In genomic region chr2:26594461-26594933, GRCm38 (mm10) we compare ENCODE assay signal across 17 mouse cellular contexts. TPM values are rescaled to one million over a fixed set of nuclear protein-coding genes. Genes with fewer than 3 reads are reported as not detected.
DNase-seq lines count a peak whose midpoint lies in the region; ATAC-seq and TF ChIP-seq lines count a peak whose summit lies in the region.
"Had no signal": no experiment of that assay in that cellular context is flagged by ENCODE, and none has a peak within 500 bp of the region (broad histone marks: within the 10 kb centered on the region; RNA-seq: fewer than 3 reads in every experiment).

No protein-coding gene starts in this region.

- H3K4me1 ChIP-seq in heart, embryonic 14.5 days (ENCODE audit: control insufficient read depth in 2 of 2, insufficient read depth in 2 of 2, low read length in 2 of 2): no peaks in the 10 kb centered on the region
- no peaks in the 10 kb centered on the region for H3K4me1 ChIP-seq in lung, embryonic 14.5 days (ENCODE audit: insufficient read depth)
- H3K4me1 ChIP-seq in liver, embryonic 13.5 days (replicated peaks): peaks cover 36% of the 10 kb centered on the region
- H3K4me1 ChIP-seq in stomach, postnatal 0 days (replicated peaks; ENCODE audit: control insufficient read depth, insufficient read depth): no peaks in the 10 kb centered on the region
- H3K4me1 ChIP-seq: neural tube, embryonic 12.5 days had no signal

- peak; percentile 3; the same call in 1 of the 2 replicates for ATAC-seq in heart, embryonic 14.5 days (ENCODE audit: insufficient number of reproducible peaks, insufficient read depth, low FRiP score, low read depth)
- ATAC-seq in lung, embryonic 14.5 days (ENCODE audit: insufficient read depth): peak; percentile 19
- ATAC-seq in liver, embryonic 13.5 days (ENCODE audit: low read depth): peak; percentile 31; the same call in 1 of the 2 replicates
- 0 out of 2 replicates have a peak, but pooled peaks have one; percentile 1 for ATAC-seq in stomach, postnatal 0 days (ENCODE audit: low FRiP score, low TSS enrichment)
- ATAC-seq: forebrain, embryonic 14.5 days had no signal

- H3K9ac ChIP-seq in heart, embryonic 14.5 days (ENCODE audit: low read length): no peak overlapping the region
- H3K9ac ChIP-seq in lung, embryonic 14.5 days: no peak overlapping the region
- no peak overlapping the region for H3K9ac ChIP-seq in liver, embryonic 13.5 days
- no peak overlapping the region for H3K9ac ChIP-seq in stomach, postnatal 0 days (ENCODE audit: low read length)
- H3K9ac ChIP-seq: neural tube, embryonic 12.5 days had no signal

- peaks cover 50% of the 10 kb centered on the region for H3K36me3 ChIP-seq in heart, embryonic 14.5 days (ENCODE audit: control insufficient read depth, insufficient read depth, low read length)
- peaks cover 35% of the 10 kb centered on the region for H3K36me3 ChIP-seq in lung, embryonic 14.5 days (ENCODE audit: insufficient read depth)
- H3K36me3 ChIP-seq in liver, embryonic 13.5 days: peaks cover 36% of the 10 kb centered on the region
- H3K36me3 ChIP-seq in stomach, postnatal 0 days (ENCODE audit: control insufficient read depth, insufficient read depth, low read length): peaks cover 17% of the 10 kb centered on the region
- H3K36me3 ChIP-seq: hindbrain, embryonic 10.5 days; neural tube, embryonic 12.5 days had no signal

- H3K4me2 ChIP-seq in heart, embryonic 14.5 days (ENCODE audit: low read length): no peak overlapping the region
- no peak overlapping the region for H3K4me2 ChIP-seq in lung, embryonic 14.5 days
- H3K4me2 ChIP-seq in liver, embryonic 13.5 days: no peak overlapping the region
- H3K4me2 ChIP-seq in stomach, postnatal 0 days (replicated peaks; ENCODE audit: low read depth): no peak overlapping the region
- H3K4me2 ChIP-seq: neural tube, embryonic 12.5 days had no signal

- 72% methylated on average over 7 of the region's 7 CpGs for WGBS in heart, embryonic 14.5 days
- WGBS in lung, embryonic 14.5 days: 80% methylated on average over 7 of the region's 7 CpGs
- 69% methylated on average over 7 of the region's 7 CpGs for WGBS in liver, embryonic 13.5 days (ENCODE audit: insufficient replicate concordance)
- 82% methylated on average over 7 of the region's 7 CpGs for WGBS in stomach, postnatal 0 days

- no peak overlapping the region for H3K4me3 ChIP-seq in heart, embryonic 14.5 days (ENCODE audit: control insufficient read depth in 1 of 2, insufficient read depth in 1 of 2, low read depth in 1 of 2, low read length in 2 of 2)
- no peak overlapping the region for H3K4me3 ChIP-seq in lung, embryonic 14.5 days (ENCODE audit: low read depth, low read length)
- H3K4me3 ChIP-seq in liver, embryonic 13.5 days (replicated peaks): no peak overlapping the region
- no peak overlapping the region for H3K4me3 ChIP-seq in stomach, postnatal 0 days (ENCODE audit: low read depth, low read length)
- no peak overlapping the region for H3K4me3 ChIP-seq in left cerebral cortex, adult 2 months
- H3K4me3 ChIP-seq: hindbrain, embryonic 10.5 days; neural tube, embryonic 12.5 days had no signal

- no peak overlapping the region for H3K27ac ChIP-seq in heart, embryonic 14.5 days (replicated peaks in 1 of 2; ENCODE audit: control insufficient read depth in 1 of 2, insufficient read depth in 1 of 2, low read depth in 2 of 2, low read length in 2 of 2)
- H3K27ac ChIP-seq in lung, embryonic 14.5 days (ENCODE audit: low read depth): no peak overlapping the region
- peak overlapping the region; percentile 41 for H3K27ac ChIP-seq in liver, embryonic 13.5 days
- H3K27ac ChIP-seq in stomach, postnatal 0 days (replicated peaks): peak overlapping the region; percentile 45; the same call in 1 of the 2 replicates
- no peak overlapping the region for H3K27ac ChIP-seq in left cerebral cortex, adult 2 months
- H3K27ac ChIP-seq: hindbrain, embryonic 10.5 days; neural tube, embryonic 12.5 days had no signal

- no peaks in the 10 kb centered on the region for H3K27me3 ChIP-seq in heart, embryonic 14.5 days (ENCODE audit: control insufficient read depth, insufficient read depth, low read length)
- H3K27me3 ChIP-seq in lung, embryonic 14.5 days (ENCODE audit: insufficient read depth, low read length): no peaks in the 10 kb centered on the region
- H3K27me3 ChIP-seq in liver, embryonic 13.5 days: no peaks in the 10 kb centered on the region
- H3K27me3 ChIP-seq in stomach, postnatal 0 days (ENCODE audit: control insufficient read depth, insufficient read depth, low read length): no peaks in the 10 kb centered on the region
- H3K27me3 ChIP-seq: neural tube, embryonic 12.5 days had no signal

- DNase-seq in heart, postnatal 14 days: no peak
- DNase-seq in lung, embryonic 14.5 days: peak; percentile 68
- no peak for DNase-seq in lung, adult 18-20 months
- DNase-seq in liver, embryonic 13.5 days: no peak
- no peak for DNase-seq in stomach, postnatal 0 days (ENCODE audit: low spot score)
- DNase-seq in left cerebral cortex, adult 2 months (ENCODE audit: extremely low spot score in 1 of 2, low spot score in 2 of 2): no peak
- DNase-seq in ovary, postnatal 36 days (ENCODE audit: low spot score): no peak
- DNase-seq: cerebellum, adult 11 months had no signal

- no peak for TF ChIP-seq EP300 in stomach, postnatal 0 days (optimal IDR thresholded peaks at IDR 0.05)

- intact Hi-C loops in heart, postnatal 14 days (cut with DNase I): no loop called here
- intact Hi-C loops in left cerebral cortex, adult 2 months (cut with DNase I): no loop called here

- no peak for TF ChIP-seq CTCF in lung, embryonic 14.5 days (IDR thresholded peaks at IDR 0.05; ENCODE audit: low read depth)
- TF ChIP-seq CTCF in stomach, postnatal 0 days (IDR thresholded peaks at IDR 0.05; ENCODE audit: low read depth): no peak
- no peak for TF ChIP-seq CTCF in left cerebral cortex, adult 2 months (IDR thresholded peaks at IDR 0.05)

- H3K9me3 ChIP-seq in heart, embryonic 14.5 days (ENCODE audit: control insufficient read depth, low read length): no peaks in the 10 kb centered on the region
- H3K9me3 ChIP-seq in lung, embryonic 14.5 days (ENCODE audit: low read depth, low read length): no peaks in the 10 kb centered on the region
- H3K9me3 ChIP-seq in liver, embryonic 13.5 days (replicated peaks): no peaks in the 10 kb centered on the region
- no peaks in the 10 kb centered on the region for H3K9me3 ChIP-seq in stomach, postnatal 0 days (ENCODE audit: control insufficient read depth, low read length)
- H3K9me3 ChIP-seq: hindbrain, embryonic 10.5 days; neural tube, embryonic 12.5 days had no signal

RNA-seq across cellular contexts. Expression of gene Gm20532, which starts 8.1 kb away (rescaled TPM):
- polyA plus RNA-seq in heart, embryonic 14.5 days (2014; fragmentation: Nextera tagmentation; extraction: Ambion mirVana): not detected in 2 replicates
- total RNA-seq in heart, postnatal 14 days (2021): not detected
- not detected in 2 replicates for polyA plus RNA-seq in lung, embryonic 14.5 days (2014; fragmentation: Nextera tagmentation; extraction: Ambion mirVana)
- polyA plus RNA-seq in liver, embryonic 13.5 days (2015; fragmentation: Nextera tagmentation; extraction: Ambion mirVana): not detected in 2 replicates
- 0.18 TPM in 1 of 2 replicates, not detected in the other for polyA plus RNA-seq in stomach, postnatal 0 days (2015; fragmentation: Nextera tagmentation; extraction: Ambion mirVana)
- not detected for total RNA-seq in left cerebral cortex, adult 2 months (2021)
- total RNA-seq: gastrocnemius, postnatal 14 days; left cerebral cortex, adult 8-10 months had no signal
- polyA plus RNA-seq: forebrain, embryonic 14.5 days; hindbrain, embryonic 10.5 days; kidney, embryonic 14.5 days; limb, embryonic 14.5 days; midbrain, embryonic 14.5 days; neural tube, embryonic 12.5 days had no signal

RNA-seq across cellular contexts. Expression of gene Agpat2, which starts 9.7 kb away (rescaled TPM):
- polyA plus RNA-seq in heart, embryonic 14.5 days (2014; fragmentation: Nextera tagmentation; extraction: Ambion mirVana): 24.0 and 24.7 TPM in 2 replicates
- total RNA-seq in heart, postnatal 14 days (2021): 10 to 100 TPM; 47.8 to 51.8 TPM
- 30.2 and 32.9 TPM in 2 replicates for polyA plus RNA-seq in lung, embryonic 14.5 days (2014; fragmentation: Nextera tagmentation; extraction: Ambion mirVana)
- polyA plus RNA-seq in liver, embryonic 13.5 days (2015; fragmentation: Nextera tagmentation; extraction: Ambion mirVana): 30.9 and 32.7 TPM in 2 replicates
- 109 and 120 TPM in 2 replicates for polyA plus RNA-seq in stomach, postnatal 0 days (2015; fragmentation: Nextera tagmentation; extraction: Ambion mirVana)
- 1 to 10 TPM; 1.3 to 1.8 TPM for total RNA-seq in left cerebral cortex, adult 2 months (2021)

RNA-seq across cellular contexts. Expression of gene Egfl7, which starts 14.7 kb away (rescaled TPM):
- polyA plus RNA-seq in heart, embryonic 14.5 days (2014; fragmentation: Nextera tagmentation; extraction: Ambion mirVana): 161 and 177 TPM in 2 replicates
- total RNA-seq in heart, postnatal 14 days (2021): 100 to 1,000 TPM; 224 to 237 TPM
- 269 and 311 TPM in 2 replicates for polyA plus RNA-seq in lung, embryonic 14.5 days (2014; fragmentation: Nextera tagmentation; extraction: Ambion mirVana)
- polyA plus RNA-seq in liver, embryonic 13.5 days (2015; fragmentation: Nextera tagmentation; extraction: Ambion mirVana): 69.4 and 79.4 TPM in 2 replicates
- 49.7 and 54.3 TPM in 2 replicates for polyA plus RNA-seq in stomach, postnatal 0 days (2015; fragmentation: Nextera tagmentation; extraction: Ambion mirVana)
- 10 to 100 TPM; 62.4 to 67.4 TPM for total RNA-seq in left cerebral cortex, adult 2 months (2021)

RNA-seq across cellular contexts. Expression of gene Fam69b, which starts 33.8 kb away (rescaled TPM):
- 13.3 and 15.2 TPM in 2 replicates for polyA plus RNA-seq in heart, embryonic 14.5 days (2014; fragmentation: Nextera tagmentation; extraction: Ambion mirVana)
- 10 to 100 TPM; 15.4 to 17.0 TPM for total RNA-seq in heart, postnatal 14 days (2021)
- polyA plus RNA-seq in lung, embryonic 14.5 days (2014; fragmentation: Nextera tagmentation; extraction: Ambion mirVana): 28.3 and 30.0 TPM in 2 replicates
- 2.1 and 2.3 TPM in 2 replicates for polyA plus RNA-seq in liver, embryonic 13.5 days (2015; fragmentation: Nextera tagmentation; extraction: Ambion mirVana)
- polyA plus RNA-seq in stomach, postnatal 0 days (2015; fragmentation: Nextera tagmentation; extraction: Ambion mirVana): 10.9 and 13.4 TPM in 2 replicates
- 10 to 100 TPM; 72.4 to 78.9 TPM for total RNA-seq in left cerebral cortex, adult 2 months (2021)

Comparison
In these comparisons a context has a peak if more than half of its experiments do, and no peak if none do; other contexts are left out.
1. H3K27ac ChIP-seq: peak in liver, embryonic 13.5 days (single experiment) and stomach, postnatal 0 days (single experiment); none in heart, embryonic 14.5 days (0 of 2), lung, embryonic 14.5 days (single experiment) and left cerebral cortex, adult 2 months (single experiment).
2. Peak in every context shown above with its lines, with median percentiles within 50 percentile points of each other: ATAC-seq.